Mouse (Mus musculus) ES-Bruce4 (cell line): Measurements from ENCODE around the gene Zfp687. TPM values are rescaled to one million over a fixed set of nuclear protein-coding genes. Genes with fewer than 3 reads are reported as not detected.

Experiments used
- H3K27ac ChIP-seq: 2 replicates; pipeline ENCODE4 v1.5.1; 2012; ENCODE audit warnings: low read length, inconsistent platforms; ENCODE audit not compliant: insufficient read depth
- H3K27me3 ChIP-seq: 2 replicates; pipeline ENCODE4 v1.6.1; 2012; ENCODE audit warnings: mild to moderate bottlenecking, low read length, inconsistent platforms; ENCODE audit not compliant: control insufficient read depth, poor library complexity, insufficient read depth, severe bottlenecking
- H3K36me3 ChIP-seq: 2 replicates; pipeline ENCODE4 v1.6.1; 2012; ENCODE audit warnings: inconsistent platforms, mild to moderate bottlenecking, low read length, moderate library complexity; ENCODE audit not compliant: control insufficient read depth, poor library complexity, insufficient read depth, severe bottlenecking
- H3K4me1 ChIP-seq: one replicate; pipeline ENCODE4 v1.8.1; 2011; ENCODE audit warnings: low read length; ENCODE audit not compliant: control insufficient read depth, insufficient read depth
- H3K4me3 ChIP-seq: 2 replicates; pipeline ENCODE4 v1.5.1; 2011; ENCODE audit warnings: low read depth, mild to moderate bottlenecking, low read length
- H3K9ac ChIP-seq: 2 replicates; pipeline ENCODE4 v1.6.1; 2012; ENCODE audit warnings: low read depth, mild to moderate bottlenecking, inconsistent platforms; ENCODE audit not compliant: poor library complexity, severe bottlenecking
- H3K9me3 ChIP-seq: replicated peaks from 2 replicates; pipeline ENCODE4 v1.6.1; 2012; ENCODE audit warnings: mild to moderate bottlenecking, low read length, inconsistent platforms; ENCODE audit not compliant: control insufficient read depth, poor library complexity, insufficient read depth, severe bottlenecking
- CTCF ChIP-seq: IDR thresholded peaks from one replicate; pipeline ENCODE4 v1.8.1; 2011; ENCODE audit warnings: low read depth, low read length
- EP300 ChIP-seq: IDR thresholded peaks from 2 replicates; pipeline ENCODE4 v1.6.1; 2011; ENCODE audit warnings: low read depth, low read length; ENCODE audit not compliant: insufficient read depth
- POLR2A ChIP-seq: IDR thresholded peaks from one replicate; pipeline ENCODE4 v1.8.1; 2011; ENCODE audit warnings: low read length; ENCODE audit not compliant: insufficient read depth
- polyA plus RNA-seq: library from polyadenylated mRNA; stranded (reverse); fragments of >200 nt; gene quantifications from 2 replicates; pipeline ENCODE4 v1.2.4, GENCODE M21; 2011; ENCODE audit warnings: low read depth; ENCODE audit not compliant: missing spikeins, insufficient read depth, insufficient read length

Gene Zfp687
- polyA plus RNA-seq, 1 experiment, result 56.5 TPM

DNA sequence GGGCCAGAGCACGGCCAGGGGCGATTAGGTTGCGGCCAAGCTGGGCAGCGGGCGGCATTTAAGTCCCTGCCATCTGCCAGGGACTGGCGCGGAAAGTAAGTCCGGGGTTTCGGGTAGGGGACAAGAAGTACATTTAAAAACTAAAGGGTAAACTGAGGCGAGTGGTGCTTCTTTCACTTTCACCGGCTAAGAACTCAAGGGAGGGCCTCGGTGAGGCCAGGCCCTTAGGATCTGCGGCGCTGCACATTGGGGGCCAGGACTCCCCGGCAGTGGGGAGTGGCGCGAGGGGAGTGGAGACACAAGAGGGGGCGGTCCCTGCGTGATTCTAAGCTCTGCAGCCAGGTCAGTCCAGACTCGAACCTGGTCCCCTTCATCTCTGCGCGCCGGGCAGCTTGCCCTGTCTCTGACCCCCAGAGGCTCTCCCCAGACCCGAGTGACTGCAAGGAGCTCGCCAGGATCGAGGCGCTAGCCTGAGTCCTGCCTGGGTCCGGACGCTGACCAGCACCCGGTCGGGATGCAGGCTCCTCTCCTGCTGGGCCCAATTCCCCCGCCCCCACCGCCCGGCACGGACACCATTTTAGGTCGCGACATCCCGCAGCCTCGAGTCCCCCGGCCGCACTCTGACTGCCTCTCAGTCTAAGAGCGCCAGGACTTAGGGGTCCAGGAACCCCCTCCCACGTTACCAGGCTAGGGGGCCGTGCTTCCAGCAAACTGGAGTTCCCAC is 658 bp downstream of the Zfp687 start:
- peak overlapping the region; percentile 91 for H3K4me3 ChIP-seq
- peak overlapping the region; percentile 70 for H3K9ac ChIP-seq
- TF ChIP-seq CTCF, result no peak
- TF ChIP-seq POLR2A, result no peak
- no peak for TF ChIP-seq EP300
- no peak overlapping the region for H3K27ac ChIP-seq
- H3K4me1 ChIP-seq, result no peaks in the 10 kb centered on the region
- H3K36me3 ChIP-seq, result peaks cover 22% of the 10 kb centered on the region
- no peaks in the 10 kb centered on the region for H3K27me3 ChIP-seq
- no peaks in the 10 kb centered on the region for H3K9me3 ChIP-seq

DNA sequence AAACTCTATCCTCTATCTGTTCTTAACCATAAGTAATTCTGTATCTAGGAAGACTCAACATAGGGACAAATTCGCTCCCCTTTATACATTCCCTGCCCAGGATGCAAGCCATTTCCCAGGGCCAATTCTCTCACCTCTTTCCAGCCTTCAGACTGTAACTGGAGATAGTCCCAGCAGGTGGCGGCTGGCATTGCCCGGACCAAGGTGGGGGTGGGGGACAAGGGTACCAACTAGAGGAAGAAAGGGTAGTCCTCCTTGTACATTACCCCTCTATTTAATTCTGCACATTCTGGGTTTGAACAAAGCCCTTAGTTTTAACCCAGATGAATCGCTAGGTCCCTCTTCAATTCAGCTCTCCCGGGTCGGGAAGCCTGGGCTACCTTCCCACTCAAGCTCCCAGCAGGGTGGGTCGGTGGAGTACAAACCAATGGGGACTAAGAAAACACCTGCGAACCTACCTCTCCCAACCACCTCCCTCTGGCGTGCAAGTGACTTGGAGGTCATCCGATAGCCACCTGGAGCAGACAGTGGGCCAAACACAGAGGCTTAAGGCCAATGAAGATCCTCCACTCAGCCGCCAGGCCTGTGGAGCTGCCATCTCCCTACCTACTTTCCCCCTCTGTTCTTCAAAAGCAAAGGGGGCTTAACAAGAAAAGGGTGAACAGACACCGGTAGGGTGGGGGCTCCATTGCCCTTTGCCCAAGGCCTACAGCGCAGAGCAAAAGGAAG is 1.4 kb downstream of the Zfp687 start:
- Histone ChIP-seq H3K36me3 (peaks cover 25% of the 10 kb centered on the region), H3K4me3 (peak overlapping the region; percentile 91), H3K9me3 (no peaks in the 10 kb centered on the region), H3K4me1 (no peaks in the 10 kb centered on the region), H3K27me3 (no peaks in the 10 kb centered on the region), H3K9ac (peak overlapping the region; percentile 70), H3K27ac (no peak overlapping the region)
- TF ChIP-seq POLR2A (no peak), CTCF (no peak)

DNA sequence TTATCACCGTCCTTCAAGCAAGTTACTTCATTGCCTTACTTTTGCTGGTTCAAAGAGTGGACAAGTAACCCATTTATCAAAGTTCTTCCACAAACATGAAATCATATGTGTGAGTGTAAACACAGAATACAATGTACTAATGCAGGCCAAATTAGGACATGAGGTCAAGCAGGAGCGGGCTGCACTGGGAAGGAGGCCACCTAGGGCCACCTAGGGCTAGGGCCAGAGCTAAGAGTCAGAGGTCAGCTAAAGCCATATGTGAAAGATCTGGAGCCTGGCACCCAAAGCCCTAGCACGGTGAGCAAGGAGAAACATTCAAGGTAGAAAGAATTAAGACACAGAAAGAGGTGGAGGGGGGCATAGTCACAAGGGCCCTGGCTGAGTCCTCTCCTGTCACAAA is 2.3 kb downstream of the Zfp687 start:
- no peaks in the 10 kb centered on the region for H3K9me3 ChIP-seq
- peaks cover 25% of the 10 kb centered on the region for H3K36me3 ChIP-seq
- no peak overlapping the region for H3K9ac ChIP-seq
- TF ChIP-seq EP300, result no peak
- no peak for TF ChIP-seq CTCF
- no peak for TF ChIP-seq POLR2A
- no peak overlapping the region for H3K27ac ChIP-seq
- no peaks in the 10 kb centered on the region for H3K27me3 ChIP-seq
- no peak overlapping the region for H3K4me3 ChIP-seq
- no peaks in the 10 kb centered on the region for H3K4me1 ChIP-seq

DNA sequence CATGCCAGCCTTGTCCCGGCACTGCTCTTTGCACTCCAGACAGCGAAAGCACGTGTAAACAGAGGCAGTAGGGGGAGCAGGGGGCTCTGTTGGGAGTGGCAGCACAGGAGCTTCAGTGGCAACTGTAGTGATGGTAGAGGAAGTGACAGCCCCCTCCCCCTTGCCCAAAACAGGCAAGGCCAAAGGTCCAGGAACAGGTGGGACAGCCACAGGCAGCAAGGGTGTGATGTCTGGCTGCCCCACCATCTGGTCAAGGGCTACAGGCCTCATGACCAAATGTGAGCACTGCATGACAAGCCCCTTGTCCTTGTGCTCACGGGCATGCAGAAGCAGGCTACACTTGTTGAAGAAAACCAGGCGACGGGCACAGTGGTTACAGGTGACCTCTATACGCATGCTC is 4.9 kb downstream of the Zfp687 start:
- Histone ChIP-seq H3K27me3 (no peaks in the 10 kb centered on the region), H3K9ac (no peak overlapping the region), H3K27ac (no peak overlapping the region), H3K9me3 (no peaks in the 10 kb centered on the region), H3K4me1 (no peaks in the 10 kb centered on the region), H3K36me3 (peaks cover 30% of the 10 kb centered on the region), H3K4me3 (no peak overlapping the region)
- TF ChIP-seq POLR2A (no peak), CTCF (no peak), EP300 (no peak)

DNA sequence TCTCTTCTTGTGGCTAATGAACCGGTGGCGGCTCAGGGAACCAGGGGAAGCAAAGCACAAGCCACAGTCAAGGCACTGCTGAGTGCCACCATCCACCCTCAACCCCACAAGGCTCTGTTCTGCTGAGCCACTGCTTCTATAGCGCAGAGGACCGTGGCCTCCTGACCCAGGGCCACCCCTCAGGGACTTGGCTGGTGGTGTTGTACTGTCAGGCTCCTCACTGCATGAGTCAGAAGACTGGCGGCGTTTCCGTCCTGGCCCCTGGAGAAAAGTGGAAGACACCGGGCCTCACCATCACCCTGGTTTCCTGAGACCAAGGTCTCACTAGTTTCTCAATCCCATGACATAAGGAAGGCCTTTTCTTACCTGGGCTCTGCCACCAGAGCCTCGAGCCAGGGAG is 7.5 kb downstream of the Zfp687 start:
- Histone ChIP-seq H3K9ac (no peak overlapping the region), H3K4me1 (no peaks in the 10 kb centered on the region), H3K27me3 (no peaks in the 10 kb centered on the region), H3K9me3 (no peaks in the 10 kb centered on the region), H3K36me3 (peaks cover 32% of the 10 kb centered on the region), H3K27ac (no peak overlapping the region), H3K4me3 (no peak overlapping the region)
- no peak for TF ChIP-seq CTCF
- TF ChIP-seq POLR2A, result no peak
- no peak for TF ChIP-seq EP300

DNA sequence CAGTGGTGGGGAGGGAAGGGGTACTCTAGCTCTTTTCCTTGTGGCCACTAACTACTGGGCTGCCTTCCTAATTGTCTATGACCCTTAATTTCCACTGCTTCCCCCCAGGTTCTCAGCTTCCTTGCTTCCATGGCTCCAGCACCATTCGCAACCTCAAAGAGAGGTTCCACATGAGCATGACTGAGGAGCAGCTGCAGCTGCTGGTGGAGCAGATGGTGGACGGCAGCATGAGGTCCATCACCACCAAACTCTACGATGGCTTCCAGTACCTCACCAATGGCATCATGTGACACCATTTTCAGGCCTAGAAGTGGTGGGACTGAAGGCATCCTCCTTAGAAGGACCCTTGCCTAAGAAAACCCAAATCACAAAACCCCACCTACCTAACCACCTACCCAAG is 9.6 kb downstream of the Zfp687 start:
- peaks cover 27% of the 10 kb centered on the region for H3K36me3 ChIP-seq
- no peak overlapping the region for H3K4me3 ChIP-seq
- H3K9me3 ChIP-seq, result no peaks in the 10 kb centered on the region
- H3K4me1 ChIP-seq, result no peaks in the 10 kb centered on the region
- no peak overlapping the region for H3K9ac ChIP-seq
- H3K27me3 ChIP-seq, result no peaks in the 10 kb centered on the region
- TF ChIP-seq CTCF (no peak), POLR2A (no peak), EP300 (no peak)
- no peak overlapping the region for H3K27ac ChIP-seq
